Mouse (Mus musculus): Measurements from ENCODE around the gene Cfap54. TPM values are rescaled to one million over a fixed set of nuclear protein-coding genes. Genes with fewer than 3 reads are reported as not detected.

The Cfap54 gene
- polyA plus RNA-seq, 1 experiment from 2014 or later, result not detected

DNA sequence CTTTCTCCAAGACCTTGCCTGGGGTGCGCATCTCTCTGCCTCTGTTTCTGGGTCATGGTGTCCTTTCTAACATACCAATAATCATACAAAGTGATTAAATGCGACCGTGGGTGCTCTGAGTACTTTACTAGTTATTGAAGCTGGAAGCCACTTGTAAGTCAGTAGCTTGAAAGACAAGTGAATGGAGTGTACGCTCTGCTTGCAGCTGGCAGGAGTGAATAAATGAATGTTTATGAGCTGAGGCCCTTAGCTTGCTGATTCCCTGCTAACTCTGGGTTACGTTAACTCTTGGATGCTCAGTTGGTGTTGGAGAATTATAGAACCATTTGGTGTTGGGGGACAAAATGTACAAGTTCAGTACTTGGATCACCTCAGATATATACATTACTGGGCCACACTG lies 298.7 kb downstream of the Cfap54 start:
- ATAC-seq (ENCODE audit: low FRiP score, low TSS enrichment), result no peak
- Histone ChIP-seq H3K9ac (ENCODE audit: low read length) (no peak overlapping the region), H3K4me2 (replicated peaks; ENCODE audit: low read depth) (no peak overlapping the region), H3K27ac (replicated peaks) (no peak overlapping the region), H3K4me1 (replicated peaks; ENCODE audit: control insufficient read depth, insufficient read depth) (no peaks in the 10 kb centered on the region), H3K4me3 (ENCODE audit: low read depth, low read length) (no peak overlapping the region), H3K36me3 (ENCODE audit: control insufficient read depth, insufficient read depth, low read length) (no peaks in the 10 kb centered on the region), H3K9me3 (ENCODE audit: control insufficient read depth, low read length) (no peaks in the 10 kb centered on the region), H3K27me3 (ENCODE audit: control insufficient read depth, insufficient read depth, low read length) (no peaks in the 10 kb centered on the region)
- DNase-seq (ENCODE audit: low spot score), result no peak
- TF ChIP-seq CTCF (IDR thresholded peaks at IDR 0.05; ENCODE audit: low read depth) (no peak), EP300 (optimal IDR thresholded peaks at IDR 0.05) (no peak)
- 76% methylated on average over 5 of the region's 5 CpGs for WGBS

DNA sequence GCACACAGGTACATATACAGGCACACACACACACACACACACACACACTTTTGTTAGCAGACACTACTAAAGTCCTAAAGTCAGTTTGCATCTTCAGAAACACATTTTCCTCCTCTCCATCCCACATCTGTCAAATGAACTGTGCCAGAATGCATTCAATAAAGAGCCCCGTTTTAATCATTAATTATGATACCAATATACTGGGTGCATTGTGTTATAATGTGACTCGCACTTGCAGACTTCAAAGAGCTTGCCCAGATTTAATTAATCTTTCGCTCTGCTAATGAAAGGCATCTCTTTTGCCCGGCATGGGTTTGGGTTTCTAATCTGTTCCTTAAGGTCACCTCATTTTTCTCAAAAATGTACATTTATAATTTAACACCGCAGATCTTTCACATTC lies 327.1 kb downstream of the Cfap54 start:
- DNase-seq (ENCODE audit: low spot score) (no peak), ATAC-seq (ENCODE audit: low FRiP score, low TSS enrichment) (no peak)
- Histone ChIP-seq H3K27ac (replicated peaks) (no peak overlapping the region), H3K4me3 (ENCODE audit: low read depth, low read length) (no peak overlapping the region), H3K9me3 (ENCODE audit: control insufficient read depth, low read length) (no peaks in the 10 kb centered on the region), H3K4me1 (replicated peaks; ENCODE audit: control insufficient read depth, insufficient read depth) (no peaks in the 10 kb centered on the region), H3K27me3 (ENCODE audit: control insufficient read depth, insufficient read depth, low read length) (no peaks in the 10 kb centered on the region), H3K4me2 (replicated peaks; ENCODE audit: low read depth) (no peak overlapping the region), H3K36me3 (ENCODE audit: control insufficient read depth, insufficient read depth, low read length) (no peaks in the 10 kb centered on the region), H3K9ac (ENCODE audit: low read length) (no peak overlapping the region)
- WGBS, result 83% methylated on average over 5 of the region's 5 CpGs
- TF ChIP-seq CTCF (IDR thresholded peaks at IDR 0.05; ENCODE audit: low read depth) (no peak), EP300 (optimal IDR thresholded peaks at IDR 0.05) (no peak)

DNA sequence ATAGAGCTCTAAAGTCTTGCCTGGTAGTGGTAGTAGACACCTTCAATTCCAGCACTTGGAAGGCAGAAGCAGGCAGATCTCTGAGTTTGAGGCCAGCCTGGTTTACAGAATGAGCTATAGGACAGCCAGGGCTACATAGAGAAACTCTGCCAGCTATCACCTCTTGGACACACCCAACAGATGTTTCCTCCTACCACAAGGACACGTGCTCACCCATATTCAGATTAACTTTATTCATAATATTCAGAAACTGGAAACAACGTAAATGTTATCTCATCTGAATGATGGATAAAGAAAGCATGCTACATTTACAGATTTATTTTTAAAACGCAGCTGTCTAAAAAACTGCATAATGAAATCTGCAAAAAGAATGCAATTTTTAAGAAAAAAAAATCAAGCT lies 351.1 kb downstream of the Cfap54 start:
- Histone ChIP-seq H3K9ac (ENCODE audit: low read length) (no peak overlapping the region), H3K36me3 (ENCODE audit: control insufficient read depth, insufficient read depth, low read length) (no peaks in the 10 kb centered on the region), H3K9me3 (ENCODE audit: control insufficient read depth, low read length) (no peaks in the 10 kb centered on the region), H3K4me3 (ENCODE audit: low read depth, low read length) (no peak overlapping the region), H3K4me1 (replicated peaks; ENCODE audit: control insufficient read depth, insufficient read depth) (no peaks in the 10 kb centered on the region), H3K4me2 (replicated peaks; ENCODE audit: low read depth) (no peak overlapping the region), H3K27me3 (ENCODE audit: control insufficient read depth, insufficient read depth, low read length) (no peaks in the 10 kb centered on the region), H3K27ac (replicated peaks) (no peak overlapping the region)
- TF ChIP-seq EP300 (optimal IDR thresholded peaks at IDR 0.05) (no peak), CTCF (IDR thresholded peaks at IDR 0.05; ENCODE audit: low read depth) (no peak)
- DNase-seq (ENCODE audit: low spot score) (no peak), ATAC-seq (ENCODE audit: low FRiP score, low TSS enrichment) (no peak)
- 86% methylated on average over 3 of the region's 3 CpGs for WGBS

DNA sequence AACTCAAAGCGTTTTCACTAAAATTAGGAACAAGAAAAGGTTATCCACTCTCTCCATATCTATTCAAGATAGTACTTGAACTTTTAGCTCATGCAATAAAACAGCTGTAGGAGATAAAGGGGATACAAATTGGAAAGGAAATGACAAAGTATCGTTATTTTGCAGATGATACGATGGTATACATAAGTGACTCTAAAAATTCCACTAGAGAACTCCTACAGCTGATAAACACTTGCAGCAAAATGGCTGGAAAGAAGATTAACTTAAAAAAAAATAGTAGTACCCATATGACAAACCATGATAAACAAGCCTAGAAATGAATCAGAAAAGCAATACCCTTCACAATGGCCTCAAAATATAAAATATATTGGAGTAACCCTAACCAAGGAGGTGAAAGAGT lies 352.7 kb downstream of the Cfap54 start:
- no peak overlapping the region for H3K4me3 ChIP-seq (ENCODE audit: low read depth, low read length)
- no peak overlapping the region for H3K27ac ChIP-seq (replicated peaks)
- no peaks in the 10 kb centered on the region for H3K27me3 ChIP-seq (ENCODE audit: control insufficient read depth, insufficient read depth, low read length)
- no peaks in the 10 kb centered on the region for H3K36me3 ChIP-seq (ENCODE audit: control insufficient read depth, insufficient read depth, low read length)
- DNase-seq (ENCODE audit: low spot score), result no peak
- no peak overlapping the region for H3K9ac ChIP-seq (ENCODE audit: low read length)
- H3K4me1 ChIP-seq (replicated peaks; ENCODE audit: control insufficient read depth, insufficient read depth), result no peaks in the 10 kb centered on the region
- 77% methylated on average over 3 of the region's 3 CpGs for WGBS
- no peak for ATAC-seq (ENCODE audit: low FRiP score, low TSS enrichment)
- TF ChIP-seq EP300 (optimal IDR thresholded peaks at IDR 0.05), result no peak
- no peak for TF ChIP-seq CTCF (IDR thresholded peaks at IDR 0.05; ENCODE audit: low read depth)
- H3K9me3 ChIP-seq (ENCODE audit: control insufficient read depth, low read length), result no peaks in the 10 kb centered on the region
- no peak overlapping the region for H3K4me2 ChIP-seq (replicated peaks; ENCODE audit: low read depth)

Other genes with a start within 250 kb of the Cfap54 start
- 8.2 and 8.6 TPM in 2 replicates for gene Cdk17, start 79.3 kb upstream of the Cfap54 start, polyA plus RNA-seq (2015; fragmentation: Nextera tagmentation; extraction: Ambion mirVana)
- gene Elk3, start 229.5 kb upstream of the Cfap54 start, polyA plus RNA-seq (2015; fragmentation: Nextera tagmentation; extraction: Ambion mirVana), result 11.3 and 12.5 TPM in 2 replicates

All from stomach, postnatal 0 days (tissue).